Mouse (Mus musculus) liver, adult 2 months (tissue): ENCODE data around the gene Pot1b.

ENCODE experiments used
- CTCF ChIP-seq: fragments of 200-500 bp; IDR thresholded peaks from 2 replicates; pipeline ENCODE4 v1.5.1; 2011; ENCODE audit warnings: low read depth, low read length, control low read depth
- POLR2A ChIP-seq: fragments of 200-500 bp; IDR thresholded peaks from 2 replicates; pipeline ENCODE4 v1.6.1; 2011; ENCODE audit warnings: low read length, control low read depth; ENCODE audit not compliant: insufficient read depth; ENCODE audit errors: extremely low read depth

GRCm38 (mm10) chr17:55749786-55750185, 37.4 kb upstream of the Pot1b start, which contains the start of gene Adgre4:
- TF ChIP-seq POLR2A = no peak
- no peak for TF ChIP-seq CTCF
